Mouse (Mus musculus) neural tube, embryonic 12.5 days (tissue): ENCODE measurements at regions not wholly inside any gene's neighbourhood (a gene's known extent, or its start where the extent isn't known, plus 50 kb on each side); places are given as distances from the start of the nearest gene placed in this dataset.

Source experiments
- ATAC-seq: fragments of 200-750 bp; cut with Nextera tagmentation; 2 replicates; pipeline ENCODE4 v1.8.0; 2017; ENCODE audit warnings: low read depth, mild to moderate bottlenecking, moderate TSS enrichment, moderate library complexity; ENCODE audit not compliant: low FRiP score
- H3K27ac ChIP-seq: fragments of 300-500 bp; sonication (generic); 2 replicates; pipeline ENCODE4 v1.5.1; 2016
- H3K27me3 ChIP-seq: fragments of 300-500 bp; sonication (generic); replicated peaks from 2 replicates; pipeline ENCODE4 v1.6.1; 2016; ENCODE audit warnings: mild to moderate bottlenecking
- H3K36me3 ChIP-seq: fragments of 300-500 bp; sonication (generic); 2 replicates; pipeline ENCODE4 v1.6.1; 2016; ENCODE audit warnings: mild to moderate bottlenecking
- H3K4me1 ChIP-seq: fragments of 300-500 bp; sonication (generic); 2 replicates; pipeline ENCODE4 v1.6.1; 2016
- H3K4me2 ChIP-seq: fragments of 300-500 bp; sonication (generic); replicated peaks from 2 replicates; pipeline ENCODE4 v1.6.1; 2016; ENCODE audit warnings: mild to moderate bottlenecking
- H3K4me3 ChIP-seq: fragments of 300-500 bp; sonication (generic); 2 replicates; pipeline ENCODE4 v1.5.1; 2016
- H3K9ac ChIP-seq: fragments of 300-500 bp; sonication (generic); 2 replicates; pipeline ENCODE4 v1.6.1; 2016; ENCODE audit warnings: mild to moderate bottlenecking
- H3K9me3 ChIP-seq: fragments of 300-500 bp; sonication (generic); 2 replicates; pipeline ENCODE4 v1.6.1; 2016; ENCODE audit warnings: mild to moderate bottlenecking
- WGBS: fragments of 180-500 bp; shearing (Covaris S2); methylation state at CpG from one replicate; pipeline ENCODE4 v1.1.7; 2016; 5-methylcytosine and 5-hydroxymethylcytosine counted together

- Histone ChIP-seq H3K4me3 (no peak overlapping the region), H3K9me3 (no peaks in the 10 kb centered on the region), H3K36me3 (no peaks in the 10 kb centered on the region), H3K4me2 (peak overlapping the region; percentile 53), H3K9ac (peak overlapping the region; percentile 6; the same call in 1 of the 2 replicates), H3K27me3 (no peaks in the 10 kb centered on the region), H3K27ac (peak overlapping the region; percentile 61), H3K4me1 (peaks cover 23% of the 10 kb centered on the region; the same call in 1 of the 2 replicates)
- peak; percentile 39 for ATAC-seq
- WGBS = 16% methylated on average over 9 of the region's 9 CpGs
These were observed 62.1 kb upstream of the Sox4 start for GRCm38 (mm10) chr13:29015605-29015994.

- WGBS = 14% methylated on average over 13 of the region's 13 CpGs
These were observed 61.5 kb upstream of the Sox4 start for GRCm38 (mm10) chr13:29014827-29015604.

DNA sequence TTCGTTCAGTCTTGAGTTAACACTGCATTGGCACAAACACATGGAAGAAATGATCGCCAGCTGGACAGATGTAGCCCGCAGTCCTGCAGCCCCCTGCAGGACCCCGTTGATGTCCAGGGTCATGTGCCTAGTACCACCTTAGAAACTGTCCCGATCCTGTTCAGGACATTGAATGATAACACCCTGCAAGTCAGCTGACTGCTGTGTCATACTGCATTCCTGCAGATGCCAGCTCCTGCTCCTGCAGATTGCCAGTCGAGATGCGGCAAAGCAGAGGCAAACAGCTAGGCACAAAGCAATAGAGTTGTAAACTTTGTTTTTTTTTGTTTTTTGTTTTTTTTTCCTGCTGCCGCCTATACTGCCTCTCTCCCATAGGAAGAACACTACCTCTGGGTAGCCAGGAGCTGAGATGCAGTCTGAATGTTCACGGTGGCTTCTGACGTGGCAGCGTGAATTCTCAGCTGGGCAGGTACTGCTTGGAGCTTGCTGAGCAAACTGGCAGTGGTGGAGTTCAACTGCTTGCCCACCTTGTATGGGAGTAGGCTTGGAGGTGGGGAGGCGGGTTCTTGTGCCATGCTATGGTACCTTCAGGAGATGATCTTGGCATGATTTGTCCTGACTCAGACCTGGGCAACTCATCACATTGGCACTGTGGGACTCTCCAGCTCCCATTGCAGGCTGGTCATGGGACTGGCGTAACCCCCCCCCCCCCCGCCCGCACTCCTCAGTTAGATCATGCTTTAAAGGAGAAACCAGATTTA is 60.7 kb upstream of the Sox4 start:
- Histone ChIP-seq H3K4me1 (peaks cover 23% of the 10 kb centered on the region; the same call in 1 of the 2 replicates), H3K4me3 (no peak overlapping the region)
- whole genome bisulfite sequencing = 41% methylated on average over 15 of the region's 15 CpGs

More at GRCm38 (mm10) chr13:29014827-29015604, 61.5 kb upstream of the Sox4 start:
- Histone ChIP-seq H3K4me2 (peak overlapping the region; percentile 53), H3K27me3 (no peaks in the 10 kb centered on the region), H3K4me1 (peaks cover 23% of the 10 kb centered on the region; the same call in 1 of the 2 replicates), H3K9ac (no peak overlapping the region; the same call in 1 of the 2 replicates), H3K9me3 (no peaks in the 10 kb centered on the region), H3K27ac (peak overlapping the region; percentile 61), H3K36me3 (no peaks in the 10 kb centered on the region), H3K4me3 (no peak overlapping the region)
- peak; percentile 89 for ATAC-seq

DNA sequence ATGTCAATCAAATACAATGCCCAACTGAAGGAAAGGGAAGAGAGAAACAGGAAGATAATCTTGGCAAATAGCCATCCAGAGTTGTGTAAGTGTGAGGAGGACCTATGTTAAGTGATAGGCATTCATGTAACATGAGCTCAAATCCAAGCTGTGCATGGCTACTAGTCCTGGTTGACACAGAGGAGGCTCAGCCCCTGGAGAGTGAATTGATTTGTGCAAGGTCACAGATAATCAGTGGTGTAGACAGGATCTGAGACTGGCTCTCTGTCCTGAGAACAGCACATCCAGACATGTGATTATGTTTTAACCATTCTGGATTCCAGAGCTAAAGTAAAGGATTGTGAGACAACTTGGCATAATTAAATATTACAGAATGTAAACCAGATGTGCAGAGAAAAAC is 53.0 kb upstream of the Sox4 start:
- Histone ChIP-seq H3K27me3 (no peaks in the 10 kb centered on the region), H3K4me2 (no peak overlapping the region), H3K4me1 (no peaks in the 10 kb centered on the region), H3K27ac (no peak overlapping the region), H3K4me3 (no peak overlapping the region), H3K9ac (no peak overlapping the region), H3K36me3 (no peaks in the 10 kb centered on the region), H3K9me3 (no peaks in the 10 kb centered on the region)
- no peak for ATAC-seq

More for the DNA sequence above, 60.7 kb upstream of the Sox4 start:
- peak overlapping the region; percentile 61; the same call in 1 of the 2 replicates for H3K27ac ChIP-seq
- H3K9me3 ChIP-seq = no peaks in the 10 kb centered on the region
- no peaks in the 10 kb centered on the region for H3K27me3 ChIP-seq
- ATAC-seq = peak; percentile 11; the same call in 1 of the 2 replicates
- H3K4me2 ChIP-seq = peak overlapping the region; percentile 53
- H3K9ac ChIP-seq = no peak overlapping the region
- H3K36me3 ChIP-seq = no peaks in the 10 kb centered on the region
